Mouse (Mus musculus): ENCODE data around the gene Snrnp40. TPM values are rescaled to one million over a fixed set of nuclear protein-coding genes. Genes with fewer than 3 reads are reported as not detected.

Gene Snrnp40
- polyA plus RNA-seq, 1 experiment = 88.4 TPM

DNA sequence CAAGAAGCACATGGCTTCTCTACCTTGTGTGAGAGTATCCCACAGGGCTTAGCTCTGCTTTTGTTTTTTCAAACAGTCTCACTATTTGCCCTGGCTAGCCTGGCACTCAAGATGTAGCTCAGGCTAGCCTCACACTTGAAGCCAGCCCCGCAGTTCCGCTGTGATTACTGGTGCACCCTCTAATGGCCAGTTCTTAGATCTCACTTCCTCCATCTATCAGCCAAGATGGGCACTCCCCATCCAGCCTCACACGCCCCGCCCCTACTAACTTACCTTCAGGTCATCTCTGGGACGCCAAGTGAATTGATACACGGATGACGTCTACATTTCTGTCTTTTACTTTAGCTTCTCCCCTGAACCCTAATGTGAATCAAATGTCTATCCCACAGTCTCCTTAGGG lies 40.4 kb upstream of the Snrnp40 start:
- H3K27ac ChIP-seq (ENCODE audit: insufficient read depth, low read length) = no peak overlapping the region
- H3K36me3 ChIP-seq (ENCODE audit: control insufficient read depth, insufficient read depth, low read length, poor library complexity, severe bottlenecking) = peaks cover 15% of the 10 kb centered on the region
- H3K27me3 ChIP-seq (ENCODE audit: control insufficient read depth, insufficient read depth, low read length, poor library complexity, severe bottlenecking) = no peaks in the 10 kb centered on the region
- H3K9ac ChIP-seq (ENCODE audit: low read depth, poor library complexity, severe bottlenecking) = no peak overlapping the region
- TF ChIP-seq CTCF (IDR thresholded peaks at IDR 0.05; ENCODE audit: low read depth, low read length) (peak; percentile 51), POLR2A (IDR thresholded peaks at IDR 0.05; ENCODE audit: insufficient read depth, low read length) (no peak), EP300 (IDR thresholded peaks at IDR 0.05; ENCODE audit: insufficient read depth, low read depth, low read length) (no peak)
- peaks cover 1% of the 10 kb centered on the region for H3K4me1 ChIP-seq (ENCODE audit: control insufficient read depth, insufficient read depth, low read length)
- no peaks in the 10 kb centered on the region for H3K9me3 ChIP-seq (replicated peaks; ENCODE audit: control insufficient read depth, insufficient read depth, low read length, poor library complexity, severe bottlenecking)
- no peak overlapping the region for H3K4me3 ChIP-seq (ENCODE audit: low read depth, low read length)

DNA sequence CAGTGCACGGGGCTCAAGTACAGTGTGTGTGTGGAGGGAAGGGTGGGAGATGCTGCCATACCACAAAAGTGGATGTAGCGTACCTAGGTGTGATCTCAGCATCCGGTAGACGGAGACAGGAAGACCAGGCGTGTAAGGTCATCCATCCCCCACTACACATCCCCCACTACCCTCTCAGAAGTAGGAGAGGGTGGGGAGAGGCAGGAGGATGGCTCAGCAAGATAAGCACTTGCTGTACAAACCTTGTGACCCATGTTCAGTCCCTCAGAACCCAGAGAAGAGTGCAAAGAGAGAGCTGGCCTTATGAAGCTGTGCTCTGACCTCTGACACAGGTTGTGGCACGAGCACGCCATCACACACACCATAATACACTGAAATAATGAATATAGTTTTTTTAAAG lies 38.3 kb upstream of the Snrnp40 start:
- Histone ChIP-seq H3K4me3 (ENCODE audit: low read depth, low read length) (no peak overlapping the region), H3K4me1 (ENCODE audit: control insufficient read depth, insufficient read depth, low read length) (peaks cover 1% of the 10 kb centered on the region), H3K36me3 (ENCODE audit: control insufficient read depth, insufficient read depth, low read length, poor library complexity, severe bottlenecking) (0 out of 2 replicates have a peak, but pooled peaks cover 10% of the 10 kb centered on the region), H3K27ac (ENCODE audit: insufficient read depth, low read length) (no peak overlapping the region), H3K27me3 (ENCODE audit: control insufficient read depth, insufficient read depth, low read length, poor library complexity, severe bottlenecking) (no peaks in the 10 kb centered on the region), H3K9ac (ENCODE audit: low read depth, poor library complexity, severe bottlenecking) (no peak overlapping the region), H3K9me3 (replicated peaks; ENCODE audit: control insufficient read depth, insufficient read depth, low read length, poor library complexity, severe bottlenecking) (no peaks in the 10 kb centered on the region)
- no peak for TF ChIP-seq CTCF (IDR thresholded peaks at IDR 0.05; ENCODE audit: low read depth, low read length)
- no peak for TF ChIP-seq EP300 (IDR thresholded peaks at IDR 0.05; ENCODE audit: insufficient read depth, low read depth, low read length)

DNA sequence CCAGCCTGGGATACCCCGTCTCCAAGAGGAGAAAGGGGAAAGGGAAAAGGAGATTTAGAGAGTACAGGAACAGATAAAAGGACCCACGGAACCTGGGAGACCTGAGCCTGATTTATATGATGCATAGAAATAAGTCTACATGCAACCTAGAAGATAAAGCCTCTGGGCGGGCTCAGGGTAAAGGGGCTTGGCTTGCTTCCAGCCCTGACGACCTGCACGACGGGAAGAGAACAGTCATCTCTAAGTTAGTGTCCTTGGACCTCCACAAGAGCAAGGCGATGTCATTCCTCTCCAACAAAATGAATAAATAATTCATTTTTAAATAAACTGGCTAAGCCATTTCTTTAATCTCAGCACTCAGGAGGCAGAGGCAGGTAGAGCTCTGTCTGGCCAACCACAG lies 37.4 kb upstream of the Snrnp40 start:
- Histone ChIP-seq H3K27ac (ENCODE audit: insufficient read depth, low read length) (no peak overlapping the region), H3K9me3 (replicated peaks; ENCODE audit: control insufficient read depth, insufficient read depth, low read length, poor library complexity, severe bottlenecking) (no peaks in the 10 kb centered on the region), H3K9ac (ENCODE audit: low read depth, poor library complexity, severe bottlenecking) (no peak overlapping the region), H3K36me3 (ENCODE audit: control insufficient read depth, insufficient read depth, low read length, poor library complexity, severe bottlenecking) (peaks cover 12% of the 10 kb centered on the region; the same call in 1 of the 2 replicates), H3K4me1 (ENCODE audit: control insufficient read depth, insufficient read depth, low read length) (peaks cover 1% of the 10 kb centered on the region), H3K4me3 (ENCODE audit: low read depth, low read length) (no peak overlapping the region), H3K27me3 (ENCODE audit: control insufficient read depth, insufficient read depth, low read length, poor library complexity, severe bottlenecking) (no peaks in the 10 kb centered on the region)
- no peak for TF ChIP-seq CTCF (IDR thresholded peaks at IDR 0.05; ENCODE audit: low read depth, low read length)
- TF ChIP-seq EP300 (IDR thresholded peaks at IDR 0.05; ENCODE audit: insufficient read depth, low read depth, low read length) = no peak
- TF ChIP-seq POLR2A (IDR thresholded peaks at IDR 0.05; ENCODE audit: insufficient read depth, low read length) = no peak

DNA sequence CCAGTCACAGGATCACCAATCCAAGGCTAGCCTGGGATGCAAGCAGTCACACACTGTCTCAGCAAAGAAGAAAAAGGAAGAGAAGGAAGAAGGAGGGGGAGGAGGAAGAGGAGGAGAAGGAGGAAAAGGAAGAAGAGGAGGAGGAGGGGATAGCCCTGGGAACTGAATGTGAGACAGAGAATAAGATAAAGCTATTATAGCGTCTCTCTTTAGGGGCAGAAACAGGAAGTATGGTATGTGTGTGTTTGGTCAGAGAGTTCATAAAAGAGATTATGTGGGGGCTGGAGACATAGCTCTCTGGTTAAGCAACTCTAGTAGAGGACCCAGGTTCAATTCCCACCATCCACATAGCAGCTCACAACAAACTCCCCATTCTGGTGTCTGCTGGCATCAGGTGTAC lies 36.8 kb upstream of the Snrnp40 start:
- Histone ChIP-seq H3K9me3 (replicated peaks; ENCODE audit: control insufficient read depth, insufficient read depth, low read length, poor library complexity, severe bottlenecking) (no peaks in the 10 kb centered on the region), H3K27me3 (ENCODE audit: control insufficient read depth, insufficient read depth, low read length, poor library complexity, severe bottlenecking) (no peaks in the 10 kb centered on the region), H3K4me3 (ENCODE audit: low read depth, low read length) (no peak overlapping the region), H3K27ac (ENCODE audit: insufficient read depth, low read length) (no peak overlapping the region), H3K36me3 (ENCODE audit: control insufficient read depth, insufficient read depth, low read length, poor library complexity, severe bottlenecking) (peaks cover 12% of the 10 kb centered on the region; the same call in 1 of the 2 replicates), H3K9ac (ENCODE audit: low read depth, poor library complexity, severe bottlenecking) (no peak overlapping the region), H3K4me1 (ENCODE audit: control insufficient read depth, insufficient read depth, low read length) (no peaks in the 10 kb centered on the region)
- TF ChIP-seq POLR2A (IDR thresholded peaks at IDR 0.05; ENCODE audit: insufficient read depth, low read length) (no peak), EP300 (IDR thresholded peaks at IDR 0.05; ENCODE audit: insufficient read depth, low read depth, low read length) (no peak), CTCF (IDR thresholded peaks at IDR 0.05; ENCODE audit: low read depth, low read length) (no peak)

DNA sequence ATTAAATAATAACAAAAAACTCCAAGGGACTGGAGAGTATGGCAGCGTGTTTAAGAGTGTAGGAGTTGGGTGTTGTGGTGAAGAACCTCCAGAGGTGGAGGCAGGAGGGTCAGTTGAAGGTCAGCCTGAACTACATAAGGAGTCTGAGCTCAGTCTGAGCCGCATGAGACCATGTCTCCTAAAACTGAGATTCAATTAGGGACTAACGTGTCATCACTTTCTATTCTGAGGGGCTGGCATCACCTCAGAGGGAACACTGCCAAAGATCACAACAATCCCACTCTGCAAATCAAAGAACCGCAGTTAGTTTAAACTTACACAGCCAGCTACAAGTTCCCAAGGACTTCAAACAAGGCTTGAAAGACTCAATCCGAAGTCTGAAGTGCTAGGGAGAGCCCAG lies 36.3 kb upstream of the Snrnp40 start:
- no peak overlapping the region for H3K9ac ChIP-seq (ENCODE audit: low read depth, poor library complexity, severe bottlenecking)
- H3K27ac ChIP-seq (ENCODE audit: insufficient read depth, low read length) = no peak overlapping the region
- H3K4me1 ChIP-seq (ENCODE audit: control insufficient read depth, insufficient read depth, low read length) = no peaks in the 10 kb centered on the region
- no peaks in the 10 kb centered on the region for H3K27me3 ChIP-seq (ENCODE audit: control insufficient read depth, insufficient read depth, low read length, poor library complexity, severe bottlenecking)
- no peaks in the 10 kb centered on the region for H3K9me3 ChIP-seq (replicated peaks; ENCODE audit: control insufficient read depth, insufficient read depth, low read length, poor library complexity, severe bottlenecking)
- peaks cover 14% of the 10 kb centered on the region; the same call in 1 of the 2 replicates for H3K36me3 ChIP-seq (ENCODE audit: control insufficient read depth, insufficient read depth, low read length, poor library complexity, severe bottlenecking)
- H3K4me3 ChIP-seq (ENCODE audit: low read depth, low read length) = no peak overlapping the region
- TF ChIP-seq POLR2A (IDR thresholded peaks at IDR 0.05; ENCODE audit: insufficient read depth, low read length) (no peak), CTCF (IDR thresholded peaks at IDR 0.05; ENCODE audit: low read depth, low read length) (no peak), EP300 (IDR thresholded peaks at IDR 0.05; ENCODE audit: insufficient read depth, low read depth, low read length) (no peak)

DNA sequence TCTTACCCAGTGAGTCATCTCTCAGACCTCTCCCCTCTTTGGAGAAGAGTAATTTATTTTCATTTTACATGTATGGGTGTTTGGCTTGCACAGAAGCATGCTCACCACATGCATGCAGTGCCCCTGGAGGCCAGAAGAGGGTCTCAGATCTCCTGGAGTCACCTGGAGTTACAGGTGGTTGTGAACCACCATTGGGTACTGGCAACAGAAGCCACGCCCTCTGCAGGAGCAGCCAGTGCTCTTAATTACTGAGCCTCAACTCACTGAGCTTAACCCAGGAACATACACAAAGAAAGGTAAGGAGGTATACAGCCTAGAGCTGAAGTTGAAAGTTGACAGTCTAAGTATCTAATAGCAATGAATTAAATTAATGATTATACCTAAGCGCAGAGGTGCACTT lies 34.5 kb upstream of the Snrnp40 start:
- Histone ChIP-seq H3K9ac (ENCODE audit: low read depth, poor library complexity, severe bottlenecking) (no peak overlapping the region), H3K36me3 (ENCODE audit: control insufficient read depth, insufficient read depth, low read length, poor library complexity, severe bottlenecking) (peaks cover 14% of the 10 kb centered on the region; the same call in 1 of the 2 replicates), H3K27ac (ENCODE audit: insufficient read depth, low read length) (no peak overlapping the region), H3K4me1 (ENCODE audit: control insufficient read depth, insufficient read depth, low read length) (peaks cover 2% of the 10 kb centered on the region), H3K9me3 (replicated peaks; ENCODE audit: control insufficient read depth, insufficient read depth, low read length, poor library complexity, severe bottlenecking) (no peaks in the 10 kb centered on the region), H3K4me3 (ENCODE audit: low read depth, low read length) (no peak overlapping the region), H3K27me3 (ENCODE audit: control insufficient read depth, insufficient read depth, low read length, poor library complexity, severe bottlenecking) (no peaks in the 10 kb centered on the region)
- TF ChIP-seq POLR2A (IDR thresholded peaks at IDR 0.05; ENCODE audit: insufficient read depth, low read length) = no peak
- peak; percentile 30 for TF ChIP-seq CTCF (IDR thresholded peaks at IDR 0.05; ENCODE audit: low read depth, low read length)
